Mouse (Mus musculus) midbrain, embryonic 13.5 days (tissue): ENCODE measurements around the gene Tmem246. TPM values are rescaled to one million over a fixed set of nuclear protein-coding genes. Genes with fewer than 3 reads are reported as not detected.
A peak's percentile ranks its signal among the peaks of the same experiment; 100 is the strongest.
"Not testable (repeated sequence)": the region's sequence is repeated elsewhere in the genome, so short reads cannot be mapped to it uniquely, and the experiment has no call there.

Experiments used
- ATAC-seq: fragments of 200-750 bp; cut with Nextera tagmentation; 2 replicates; pipeline ENCODE4 v1.8.0; 2017; ENCODE audit warnings: mild to moderate bottlenecking, moderate TSS enrichment, moderate library complexity
- H3K27ac ChIP-seq: fragments of 300-500 bp; sonication (generic); 2 replicates; pipeline ENCODE4 v1.5.1; 2015; ENCODE audit warnings: inconsistent platforms, mild to moderate bottlenecking, moderate library complexity
- H3K27me3 ChIP-seq: fragments of 300-500 bp; sonication (generic); 2 replicates; pipeline ENCODE4 v1.6.1; 2015; ENCODE audit warnings: mild to moderate bottlenecking, inconsistent platforms
- H3K36me3 ChIP-seq: fragments of 300-500 bp; sonication (generic); 2 replicates; pipeline ENCODE4 v1.6.1; 2015; ENCODE audit warnings: mild to moderate bottlenecking, inconsistent platforms
- H3K4me1 ChIP-seq: fragments of 300-500 bp; sonication (generic); replicated peaks from 2 replicates; pipeline ENCODE4 v1.6.1; 2015; ENCODE audit warnings: inconsistent platforms
- H3K4me2 ChIP-seq: fragments of 300-500 bp; sonication (generic); replicated peaks from 2 replicates; pipeline ENCODE4 v1.6.1; 2015; ENCODE audit warnings: moderate library complexity, mild to moderate bottlenecking, inconsistent platforms
- H3K4me3 ChIP-seq: fragments of 300-500 bp; sonication (generic); replicated peaks from 2 replicates; pipeline ENCODE4 v1.5.1; 2015; ENCODE audit warnings: mild to moderate bottlenecking, inconsistent platforms
- H3K9ac ChIP-seq: fragments of 300-500 bp; sonication (generic); replicated peaks from 2 replicates; pipeline ENCODE4 v1.6.1; 2015; ENCODE audit warnings: mild to moderate bottlenecking, inconsistent platforms
- H3K9me3 ChIP-seq: fragments of 300-500 bp; sonication (generic); 2 replicates; pipeline ENCODE4 v1.6.1; 2016; ENCODE audit warnings: mild to moderate bottlenecking, inconsistent platforms
- WGBS: fragments of 180-500 bp; shearing (Covaris S2); methylation state at CpG from one replicate; pipeline ENCODE4 v1.1.7; 2015; 5-methylcytosine and 5-hydroxymethylcytosine counted together
- polyA plus RNA-seq: library from polyadenylated mRNA; unstranded; fragments of >200 nt; fragmentation: Nextera tagmentation; extraction: Ambion mirVana; gene quantifications from 2 replicates; pipeline ENCODE4 v1.2.1, GENCODE M21; 2015

Gene Tmem246
- polyA plus RNA-seq = 48.7 and 50.5 TPM in 2 replicates

DNA sequence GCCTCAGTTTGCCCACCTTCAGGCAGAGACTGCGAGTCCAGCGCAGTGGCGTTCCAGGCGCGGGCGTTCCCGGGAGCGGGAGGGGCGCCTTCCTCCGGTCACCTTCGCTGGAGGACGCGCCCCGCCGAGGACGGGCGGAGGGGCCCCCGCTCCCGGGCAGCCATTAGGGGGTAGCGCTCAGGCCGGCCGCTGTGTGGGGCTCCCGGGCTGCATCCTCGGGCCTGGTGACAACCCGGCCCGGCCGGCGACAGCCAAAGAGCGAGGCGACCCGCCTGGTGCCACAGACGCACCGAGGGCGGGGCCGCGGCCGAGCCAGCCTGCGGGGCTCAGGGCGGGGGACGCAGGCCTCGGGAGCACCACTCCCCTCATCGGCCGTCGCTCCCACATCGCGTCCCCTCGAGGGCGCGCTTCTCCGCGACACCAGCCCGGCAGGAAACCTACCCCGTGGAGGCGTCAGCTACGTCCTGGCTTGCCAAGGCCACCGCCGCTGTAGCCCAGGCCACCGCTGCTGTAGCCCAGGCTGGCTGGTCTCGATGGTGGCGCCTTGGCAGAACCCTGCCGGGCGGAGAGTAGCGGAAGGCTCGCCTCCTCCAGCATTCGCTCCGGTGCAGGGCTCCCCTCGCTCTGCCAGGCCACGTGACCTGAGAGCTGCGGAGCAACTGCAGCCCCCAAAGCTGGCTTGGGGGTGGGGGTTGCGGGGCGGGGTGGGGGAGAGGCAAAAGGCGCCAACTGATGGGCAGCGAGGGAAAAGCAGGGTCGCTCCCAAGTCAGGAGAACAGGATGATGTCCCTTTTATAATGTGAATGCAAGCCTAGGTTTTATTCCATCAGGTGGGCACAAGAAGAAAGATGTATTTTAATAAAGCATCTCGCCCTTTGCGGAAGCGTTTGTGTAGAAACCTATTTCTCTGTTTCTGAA, at the start of gene Tmem246:
Gene Tmem246 (minus strand): TSS at position 694 of the 918 bp plus-strand sequence.
- H3K27ac ChIP-seq = peak within 1 kb of the TSS; percentile 92
- WGBS = under 1% methylated on average over 77 of the region's 77 CpGs

DNA sequence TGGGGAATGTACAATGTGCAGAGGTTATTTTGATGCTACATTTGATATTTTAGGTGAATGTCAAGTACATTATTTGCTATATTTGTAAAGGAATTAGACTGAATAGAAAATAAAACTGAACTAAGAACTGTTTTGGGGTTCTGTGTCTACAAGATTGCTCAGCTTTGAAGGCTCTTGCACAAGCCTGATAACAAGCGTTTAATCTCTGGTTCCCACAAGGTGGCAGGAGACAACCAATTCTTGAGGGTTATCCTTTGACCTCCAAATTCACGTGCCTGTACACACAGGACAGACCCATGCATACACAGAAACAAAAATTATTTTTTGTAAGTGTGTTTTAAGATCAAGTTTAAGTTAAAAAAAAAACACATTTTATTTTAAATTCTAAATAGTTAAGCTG, 42.2 kb upstream of the Tmem246 start:
- H3K4me1 ChIP-seq = no peaks in the 10 kb centered on the region
- no peaks in the 10 kb centered on the region for H3K9me3 ChIP-seq
- H3K9ac ChIP-seq = no peak overlapping the region
- H3K4me3 ChIP-seq = no peak overlapping the region
- H3K36me3 ChIP-seq = peaks cover 73% of the 10 kb centered on the region
- no peaks in the 10 kb centered on the region for H3K27me3 ChIP-seq
- no peak for ATAC-seq
- no peak overlapping the region for H3K4me2 ChIP-seq
- 74% methylated on average over 2 of the region's 2 CpGs for WGBS
- H3K27ac ChIP-seq = no peak overlapping the region

More for the DNA sequence above, at the start of gene Tmem246:
- no peaks in the 10 kb centered on the region for H3K36me3 ChIP-seq
- no peaks in the 10 kb centered on the region for H3K27me3 ChIP-seq
- H3K4me2 ChIP-seq = peak within 1 kb of the TSS; percentile 82
- peaks cover 3% of the 10 kb centered on the region for H3K4me1 ChIP-seq
- no peaks in the 10 kb centered on the region for H3K9me3 ChIP-seq
- peak within 1 kb of the TSS; percentile 86 for H3K9ac ChIP-seq
- peak; percentile 98 for ATAC-seq
- peak within 1 kb of the TSS; percentile 84 for H3K4me3 ChIP-seq

DNA sequence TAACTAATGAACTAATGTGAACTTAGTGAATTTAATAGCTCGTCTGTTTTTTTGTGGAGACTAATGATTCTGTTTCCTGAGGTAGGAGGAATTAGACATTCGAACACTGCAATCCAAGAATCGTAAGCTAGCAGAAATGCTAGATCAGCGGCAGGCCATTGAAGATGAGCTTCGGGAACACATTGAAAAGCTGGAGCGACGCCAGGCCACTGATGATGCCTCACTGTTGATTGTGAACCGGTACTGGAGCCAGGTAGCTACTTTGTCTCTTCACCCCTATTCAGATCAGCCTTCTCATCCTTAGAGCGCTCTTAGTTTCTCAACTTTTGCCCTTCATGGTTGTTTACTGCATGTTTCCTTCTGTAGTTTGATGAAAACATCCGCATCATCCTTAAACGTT, 40.1 kb upstream of the Tmem246 start:
- Histone ChIP-seq H3K36me3 (peaks cover 64% of the 10 kb centered on the region), H3K9ac (no peak overlapping the region), H3K4me1 (peaks cover 13% of the 10 kb centered on the region), H3K9me3 (no peaks in the 10 kb centered on the region), H3K4me2 (no peak overlapping the region), H3K27ac (no peak overlapping the region), H3K27me3 (no peaks in the 10 kb centered on the region), H3K4me3 (no peak overlapping the region)
- WGBS = 94% methylated on average over 11 of the region's 11 CpGs
- ATAC-seq = no peak

DNA sequence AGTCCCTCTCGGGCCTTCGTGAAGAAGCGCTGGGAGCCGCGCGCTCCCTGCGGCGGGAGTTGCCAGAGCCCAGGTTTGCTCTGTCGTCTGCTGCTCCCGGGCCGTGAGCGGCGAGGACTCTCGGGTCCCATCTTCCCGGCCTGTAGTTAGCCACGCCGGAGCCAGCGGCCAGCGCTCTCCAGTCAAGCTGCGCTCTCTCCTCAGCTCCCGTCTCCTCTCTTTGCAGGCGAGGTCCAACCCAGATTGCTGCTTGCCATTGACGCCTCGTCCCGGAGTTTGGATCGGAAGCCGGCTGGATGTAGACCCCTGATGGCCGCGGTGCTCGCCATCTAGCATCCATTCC, 34.4 kb upstream of the Tmem246 start:
- Histone ChIP-seq H3K4me2 (peak overlapping the region; percentile 69), H3K4me3 (peak overlapping the region; percentile 78), H3K4me1 (peaks cover 16% of the 10 kb centered on the region), H3K27ac (peak overlapping the region; percentile 87), H3K27me3 (no peaks in the 10 kb centered on the region), H3K36me3 (peaks cover 28% of the 10 kb centered on the region), H3K9me3 (no peaks in the 10 kb centered on the region), H3K9ac (peak overlapping the region; percentile 84)
- no peak for ATAC-seq
- WGBS = under 1% methylated on average over 30 of the region's 30 CpGs

DNA sequence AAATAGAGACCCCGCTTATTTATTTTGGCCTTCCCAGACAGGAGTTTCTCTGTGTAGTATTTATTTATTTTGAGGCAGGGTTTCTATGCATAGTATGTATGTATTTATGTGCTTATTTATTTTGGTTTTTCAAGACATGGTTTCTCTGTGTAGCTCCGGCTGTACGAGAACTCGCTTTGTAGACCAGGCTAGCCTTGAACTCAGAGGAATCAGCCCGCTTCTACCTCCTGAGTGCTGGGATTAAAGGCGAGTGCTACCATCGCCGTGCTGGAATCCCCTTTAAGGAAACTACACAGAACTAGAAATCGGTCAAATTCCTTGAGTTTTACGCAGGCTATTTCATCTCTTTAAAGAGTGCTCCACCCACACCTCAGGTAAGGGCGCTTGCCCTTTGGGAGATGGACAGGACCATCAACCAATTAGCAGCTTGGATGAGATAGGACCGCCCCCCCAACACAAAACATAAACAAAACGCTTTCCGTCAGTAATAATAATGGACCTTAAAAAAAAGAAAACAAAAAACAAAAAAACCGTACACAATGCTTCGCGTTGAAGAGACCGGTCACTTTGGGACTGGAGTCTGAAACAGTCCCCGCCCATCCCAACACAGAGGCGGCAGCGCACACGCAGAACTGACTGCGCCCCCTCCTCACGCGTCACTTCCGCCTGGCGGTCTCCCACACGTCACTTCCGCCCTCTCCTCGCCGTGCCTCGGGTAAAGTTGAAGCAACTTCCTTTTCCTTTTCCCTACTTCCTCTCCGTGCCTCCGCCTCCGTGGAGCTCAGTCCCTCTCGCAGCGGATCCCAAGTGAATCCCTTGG, 33.9 kb upstream of the Tmem246 start, which contains the start of gene Rnf20:
Gene Rnf20 (plus strand): TSS at position 688 of the 820 bp plus-strand sequence.
- peak; percentile 97 for ATAC-seq
- Histone ChIP-seq H3K36me3 (peaks cover 23% of the 10 kb centered on the region), H3K9ac (peak within 1 kb of the TSS; percentile 84), H3K4me2 (peak within 1 kb of the TSS; percentile 69), H3K27me3 (no peaks in the 10 kb centered on the region), H3K27ac (peak within 1 kb of the TSS; percentile 87), H3K4me3 (peak within 1 kb of the TSS; percentile 78), H3K4me1 (peaks cover 16% of the 10 kb centered on the region), H3K9me3 (no peaks in the 10 kb centered on the region)
- 4% methylated on average over 37 of the region's 37 CpGs for WGBS

DNA sequence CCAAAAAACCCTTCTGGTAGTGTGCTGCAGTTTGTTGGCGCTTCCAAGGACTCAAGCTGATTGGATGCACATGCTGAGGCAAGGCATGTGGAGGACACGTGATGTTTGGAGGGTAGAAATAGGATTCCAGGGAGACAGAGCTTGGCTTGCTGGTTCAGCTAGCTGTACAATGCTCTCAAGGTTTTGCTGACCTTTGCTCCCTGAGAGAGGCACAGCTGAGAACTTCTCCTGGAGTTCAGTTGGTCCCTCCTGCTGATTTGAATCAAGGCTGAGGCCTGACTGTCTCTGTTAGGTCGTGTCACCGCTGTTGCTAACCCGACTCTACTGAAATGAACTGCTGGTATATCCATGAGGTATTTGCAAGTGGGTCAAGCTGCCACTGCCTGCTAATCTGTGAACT, 31.3 kb upstream of the Tmem246 start:
- Histone ChIP-seq H3K9me3 (no peaks in the 10 kb centered on the region), H3K4me1 (peaks cover 14% of the 10 kb centered on the region), H3K36me3 (no peaks in the 10 kb centered on the region), H3K4me3 (no peak overlapping the region), H3K27ac (no peak overlapping the region), H3K4me2 (no peak overlapping the region), H3K27me3 (no peaks in the 10 kb centered on the region), H3K9ac (no peak overlapping the region)
- WGBS = 83% methylated on average over 5 of the region's 5 CpGs
- no peak for ATAC-seq

DNA sequence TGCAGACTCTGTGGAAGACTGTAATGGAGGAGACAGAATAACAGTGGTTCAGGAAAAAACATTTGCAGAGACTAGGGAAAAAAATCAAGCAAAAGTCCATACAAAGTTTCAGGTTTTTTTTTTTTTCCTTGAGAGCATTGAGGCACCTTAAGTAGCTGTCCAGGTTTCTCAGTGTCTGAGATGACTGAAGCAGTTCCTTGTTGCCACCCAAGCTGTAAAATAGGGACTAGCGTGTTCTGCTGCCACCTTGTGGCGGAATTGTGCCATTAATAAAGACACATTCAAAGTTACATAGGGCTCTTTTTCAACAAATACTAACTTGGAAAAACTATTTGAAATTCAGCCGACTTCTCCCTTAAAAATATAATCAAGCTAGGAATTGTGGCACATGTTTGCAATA, 29.3 kb upstream of the Tmem246 start:
- Histone ChIP-seq H3K36me3 (no peaks in the 10 kb centered on the region), H3K4me1 (no peaks in the 10 kb centered on the region), H3K9me3 (no peaks in the 10 kb centered on the region), H3K4me2 (no peak overlapping the region), H3K4me3 (no peak overlapping the region), H3K27ac (no peak overlapping the region), H3K9ac (no peak overlapping the region), H3K27me3 (no peaks in the 10 kb centered on the region)
- no peak for ATAC-seq
- 4% methylated on average over 3 of the region's 3 CpGs for WGBS

DNA sequence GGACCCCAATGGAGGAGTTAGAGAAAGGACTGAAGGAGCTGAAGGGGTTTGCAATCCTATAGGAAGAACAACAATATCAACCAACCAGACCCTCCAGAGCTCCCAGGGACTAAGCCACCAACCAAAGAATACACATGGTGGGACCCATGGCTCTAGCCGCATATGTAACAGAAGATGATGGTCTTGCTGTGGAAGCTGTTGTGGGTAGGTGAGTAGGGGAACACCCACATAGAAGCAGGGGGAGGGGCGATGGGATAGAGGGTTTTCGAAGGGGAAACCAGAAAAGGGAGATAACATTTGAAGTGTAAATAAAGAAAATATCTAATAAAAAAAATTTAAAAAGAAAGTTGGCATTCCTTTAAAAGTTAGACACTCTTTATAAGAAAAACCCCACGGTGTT, 27.3 kb upstream of the Tmem246 start:
- not testable (repeated sequence) for H3K27me3 ChIP-seq, H3K4me3 ChIP-seq, H3K4me1 ChIP-seq, H3K36me3 ChIP-seq, H3K9ac ChIP-seq, H3K27ac ChIP-seq, ATAC-seq, H3K4me2 ChIP-seq, H3K9me3 ChIP-seq
- WGBS = 88% methylated on average over 4 of the region's 4 CpGs

DNA sequence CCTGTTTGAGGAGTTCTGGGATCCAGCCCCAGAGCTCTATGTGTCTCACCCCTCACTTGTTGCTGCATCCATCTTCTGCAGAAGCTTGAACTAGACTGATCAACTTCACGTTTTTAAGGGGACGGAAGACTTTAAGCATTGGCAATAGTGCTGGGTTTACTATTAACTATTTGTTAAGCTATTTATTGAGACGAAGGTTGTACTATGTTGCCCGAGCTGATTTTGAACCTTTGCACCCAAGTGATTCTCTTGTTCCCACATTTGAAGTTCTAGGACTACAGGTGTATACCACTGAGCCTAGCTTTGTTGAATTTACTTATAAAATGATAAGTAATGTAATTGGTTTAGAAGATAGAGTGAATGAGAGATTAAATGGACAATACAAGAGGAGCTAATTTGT, 26.2 kb upstream of the Tmem246 start:
- Histone ChIP-seq H3K27ac (no peak overlapping the region), H3K27me3 (no peaks in the 10 kb centered on the region), H3K4me2 (no peak overlapping the region), H3K36me3 (no peaks in the 10 kb centered on the region), H3K4me1 (no peaks in the 10 kb centered on the region), H3K9ac (no peak overlapping the region), H3K9me3 (no peaks in the 10 kb centered on the region), H3K4me3 (no peak overlapping the region)
- no peak for ATAC-seq
- 88% methylated on average over 4 of the region's 4 CpGs for WGBS

DNA sequence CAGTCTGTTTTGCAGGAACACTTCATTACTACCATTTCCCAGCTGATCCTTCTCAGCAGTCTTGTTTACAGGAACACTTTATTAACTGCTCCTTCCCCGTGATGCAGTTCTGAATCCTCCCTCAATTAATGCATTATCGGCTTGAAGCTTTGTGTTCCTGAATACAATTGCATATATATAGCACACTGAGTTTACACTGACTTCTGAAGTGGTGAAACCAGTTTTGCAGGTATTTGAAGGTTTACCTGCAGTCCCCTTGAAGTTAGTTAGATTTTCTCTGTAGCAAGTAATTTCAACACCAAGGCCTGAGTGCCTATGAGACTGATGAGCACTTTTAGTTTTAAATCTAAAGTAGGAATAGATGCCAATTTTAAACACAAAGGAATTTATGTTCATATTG, 24.6 kb upstream of the Tmem246 start:
- 90% methylated on average over 2 of the region's 2 CpGs for WGBS
- ATAC-seq = no peak
- H3K36me3 ChIP-seq = no peaks in the 10 kb centered on the region

DNA sequence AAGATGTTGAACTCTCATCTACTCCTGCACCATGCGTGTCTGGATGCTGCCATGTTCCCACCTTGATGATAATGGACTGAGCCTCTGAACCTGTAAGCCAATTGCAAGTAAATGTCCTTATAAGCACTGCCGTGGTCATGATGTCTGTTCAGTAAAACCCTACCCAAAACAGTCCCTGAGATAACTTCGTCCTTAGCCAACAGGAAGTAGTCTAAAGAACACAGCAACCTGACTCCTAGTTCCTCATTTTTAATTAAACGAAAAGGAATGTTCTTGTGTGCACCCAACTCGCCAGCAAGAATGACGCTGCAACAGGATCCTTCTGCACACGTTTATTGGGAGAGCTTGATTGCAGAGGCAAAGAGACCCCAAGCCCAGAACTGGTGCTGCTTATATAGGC, 22.2 kb upstream of the Tmem246 start:
- not testable (repeated sequence) for H3K4me2 ChIP-seq, H3K4me1 ChIP-seq, H3K4me3 ChIP-seq, ATAC-seq, H3K27ac ChIP-seq, H3K9ac ChIP-seq, H3K36me3 ChIP-seq, H3K27me3 ChIP-seq, H3K9me3 ChIP-seq
- 95% methylated on average over 7 of the region's 7 CpGs for WGBS

More for the DNA sequence above, 24.6 kb upstream of the Tmem246 start:
- Histone ChIP-seq H3K27ac (no peak overlapping the region), H3K27me3 (no peaks in the 10 kb centered on the region), H3K9me3 (no peaks in the 10 kb centered on the region), H3K4me2 (no peak overlapping the region), H3K9ac (no peak overlapping the region), H3K4me3 (no peak overlapping the region), H3K4me1 (no peaks in the 10 kb centered on the region)

DNA sequence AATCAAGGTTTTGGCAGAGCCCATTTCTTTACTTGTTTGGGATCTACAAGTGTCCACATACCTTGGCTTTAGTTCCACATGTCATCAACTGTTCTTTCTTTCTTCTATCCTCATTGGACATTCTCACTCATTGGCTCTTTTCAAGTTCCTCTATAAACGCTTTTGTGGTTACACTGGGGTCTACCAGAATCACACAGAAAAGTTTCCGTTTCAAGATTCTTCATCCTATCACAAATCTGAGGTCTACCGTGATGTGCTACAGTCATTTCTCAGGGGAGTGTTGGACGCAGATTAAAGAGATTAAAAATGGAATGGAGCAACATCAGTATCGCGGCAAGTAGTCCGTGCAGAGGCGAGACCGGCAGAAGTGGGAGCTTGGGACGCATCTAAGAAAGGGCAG, 19.2 kb upstream of the Tmem246 start:
- Histone ChIP-seq H3K9me3 (no peaks in the 10 kb centered on the region), H3K4me3 (no peak overlapping the region), H3K27ac (no peak overlapping the region), H3K36me3 (no peaks in the 10 kb centered on the region), H3K9ac (no peak overlapping the region), H3K4me2 (no peak overlapping the region), H3K4me1 (no peaks in the 10 kb centered on the region), H3K27me3 (no peaks in the 10 kb centered on the region)
- WGBS = 89% methylated on average over 10 of the region's 10 CpGs
- no peak for ATAC-seq
